Mouse (Mus musculus) embryo, embryonic 10 days (tissue): ENCODE data around the gene Ccdc107.
"Not testable (repeated sequence)": the region's sequence is repeated elsewhere in the genome, so short reads cannot be mapped to it uniquely, and the experiment has no call there.

Experiments
- DNase-seq: peaks from one replicate; pipeline ENCODE4 v3.0.0-alpha.2; 2015; ENCODE audit warnings: low spot score

Gene Ccdc107

DNA sequence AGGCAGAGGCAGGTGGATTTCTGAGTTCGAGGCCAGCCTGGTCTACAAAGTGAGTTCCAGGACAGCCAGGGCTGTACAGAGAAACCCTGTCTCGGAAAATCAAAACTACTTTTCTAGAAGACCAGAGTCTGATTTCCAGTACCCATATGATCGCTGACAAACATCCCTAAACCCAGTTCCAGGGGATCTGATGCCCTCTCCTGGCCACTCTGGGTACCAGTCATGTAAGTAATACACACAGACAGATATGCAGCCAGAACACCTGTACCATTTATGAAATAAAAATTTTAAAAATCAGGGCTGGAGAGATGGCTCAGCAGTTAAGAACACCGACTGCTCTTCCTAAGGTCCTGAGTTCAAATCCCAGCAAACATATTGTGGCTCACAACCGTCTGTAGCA lies 7.0 kb upstream of the Ccdc107 start:
- not testable (repeated sequence) for DNase-seq

DNA sequence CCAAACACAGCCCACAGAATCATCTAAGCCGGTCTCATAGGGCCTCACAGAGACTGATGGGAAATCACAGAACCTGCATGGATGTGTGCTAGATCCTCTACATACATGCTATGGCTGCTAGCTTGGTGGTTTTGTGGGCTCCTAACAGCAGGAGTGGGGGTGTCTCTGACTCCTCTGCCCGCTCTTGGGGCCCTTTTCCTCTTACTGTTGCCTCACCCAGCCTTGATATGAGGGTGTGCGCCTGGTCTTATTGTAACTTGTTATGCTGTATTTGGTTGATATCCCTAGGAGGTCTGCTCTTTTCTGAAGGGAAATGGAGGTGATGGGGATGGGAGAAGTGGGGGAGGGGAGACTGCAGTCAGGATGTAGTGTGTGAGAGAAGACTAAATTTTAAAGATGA lies 3.1 kb upstream of the Ccdc107 start:
- DNase-seq: no peak

DNA sequence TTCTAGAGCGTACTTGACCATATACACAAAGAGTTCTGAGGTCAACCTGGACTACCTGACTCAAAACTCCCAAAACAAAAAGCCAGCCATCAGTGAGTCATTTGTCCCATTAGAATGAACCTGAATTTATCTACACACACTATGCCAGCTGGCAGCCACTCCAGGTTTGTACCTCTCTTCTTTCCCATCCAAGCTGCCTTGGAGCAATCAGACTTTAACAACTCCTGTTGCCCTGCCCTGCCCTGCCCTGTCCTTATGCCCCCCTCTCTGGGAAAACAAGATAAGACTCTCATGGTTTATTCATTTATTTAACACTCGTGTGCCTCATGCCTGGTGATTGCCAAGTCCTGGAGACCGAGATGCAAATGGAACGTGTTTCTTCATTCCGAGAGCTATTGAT lies 1.9 kb upstream of the Ccdc107 start:
- DNase-seq: no peak

DNA sequence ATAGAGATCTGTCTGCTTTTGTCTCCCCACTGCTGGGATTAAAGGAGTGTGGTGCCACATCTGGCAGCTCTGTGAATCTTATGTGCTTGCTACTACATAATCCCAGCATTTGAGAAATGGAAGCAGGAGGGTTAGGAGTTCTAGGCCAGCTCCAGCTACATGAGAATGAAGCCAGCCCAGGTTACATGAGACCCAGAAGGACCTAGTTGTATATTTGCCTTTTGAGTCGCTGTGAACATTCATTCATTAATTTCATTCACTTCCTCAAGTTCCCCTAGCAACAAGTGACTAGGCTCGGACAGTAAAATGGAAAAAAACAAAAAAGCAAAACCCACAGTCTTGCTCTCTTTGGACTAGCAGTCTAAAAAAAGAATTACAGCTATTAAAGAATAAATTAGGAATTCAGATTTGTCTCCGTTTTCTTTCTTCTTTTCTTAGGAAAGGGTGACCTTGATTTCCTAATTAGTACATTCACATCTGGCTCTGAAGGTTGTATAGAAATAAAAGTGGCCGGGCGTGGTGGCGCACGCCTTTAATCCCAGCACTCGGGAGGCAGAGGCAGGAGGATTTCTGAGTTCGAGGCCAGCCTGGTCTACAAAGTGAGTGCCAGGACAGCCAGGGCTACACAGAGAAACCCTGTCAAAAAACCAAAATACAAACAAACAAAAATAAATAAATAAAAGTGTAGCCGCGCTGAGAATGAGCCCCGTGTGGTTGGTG lies 439 bp upstream of the Ccdc107 start:
- no peak for DNase-seq

DNA sequence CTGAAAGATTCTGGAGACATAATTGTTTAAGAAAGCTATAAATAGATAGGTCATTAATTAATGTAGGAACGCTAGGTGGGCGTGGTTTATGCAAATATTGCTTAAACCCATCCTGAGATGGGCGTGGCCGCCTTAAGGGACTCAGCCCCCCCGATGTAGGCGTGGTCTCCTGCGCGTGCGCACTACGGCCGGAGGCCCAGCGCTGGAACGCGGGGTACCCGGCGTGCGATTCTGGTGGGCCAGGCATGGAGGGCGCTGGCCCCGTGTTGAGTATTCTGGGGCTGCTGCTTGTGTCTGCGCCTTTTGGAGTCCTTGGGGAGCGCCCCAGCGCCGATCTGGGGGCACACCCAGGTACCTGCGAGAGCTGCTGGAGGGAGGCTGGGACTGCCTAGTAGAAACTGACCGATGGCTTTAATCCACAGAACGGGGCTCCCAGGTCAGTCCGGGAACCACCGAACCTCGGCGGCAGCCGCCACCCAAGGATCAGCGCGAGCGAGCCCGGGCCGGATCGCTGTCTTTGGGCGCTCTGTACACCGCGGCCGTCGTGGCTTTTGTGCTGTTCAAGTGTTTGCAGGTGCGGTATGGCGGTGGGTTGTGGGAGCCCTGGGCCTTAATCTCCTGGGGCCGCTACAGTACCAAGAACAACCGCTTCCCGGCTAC lies 616 bp downstream of the Ccdc107 start:
- peak; percentile 98 for DNase-seq

DNA sequence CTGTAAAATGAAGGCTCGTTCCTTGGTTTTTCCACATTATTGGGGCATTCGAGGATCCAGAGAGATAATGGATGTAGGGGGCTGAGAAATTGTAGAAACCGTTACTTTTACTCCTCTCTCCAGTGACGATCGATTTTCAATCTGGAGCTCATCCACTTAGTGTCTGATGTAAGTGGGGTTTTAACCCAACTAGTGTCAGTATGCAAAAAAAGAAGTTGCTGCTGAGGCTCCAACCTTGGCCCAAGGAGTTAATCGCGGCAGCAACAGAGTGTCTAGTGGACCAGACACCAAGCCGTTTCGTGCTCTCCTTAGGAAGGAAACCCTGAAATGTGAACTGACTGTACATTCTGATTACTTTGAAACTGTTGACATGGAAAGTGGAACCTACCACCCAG lies 1.1 kb downstream of the Ccdc107 start:
- DNase-seq: peak; percentile 35

DNA sequence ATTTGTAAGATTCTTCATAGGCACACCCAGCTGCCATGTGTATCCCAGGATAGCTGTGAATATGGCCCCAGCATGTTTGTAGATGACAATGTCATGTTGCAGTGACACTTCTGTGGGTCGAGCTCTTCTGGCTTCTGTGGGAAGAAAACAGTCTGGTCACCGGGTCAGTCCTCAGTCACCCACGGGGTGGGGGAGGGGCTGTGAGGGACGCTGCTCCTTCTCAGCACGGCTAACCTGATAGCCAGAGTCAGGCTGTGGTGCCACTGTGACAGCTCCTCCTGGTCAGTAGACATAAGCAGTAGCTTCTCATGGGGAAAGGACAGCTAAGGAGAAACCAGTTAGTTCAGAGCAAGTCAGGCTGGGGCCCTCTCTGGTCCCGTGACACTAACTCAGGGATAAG lies 3.9 kb downstream of the Ccdc107 start:
- DNase-seq: no peak

DNA sequence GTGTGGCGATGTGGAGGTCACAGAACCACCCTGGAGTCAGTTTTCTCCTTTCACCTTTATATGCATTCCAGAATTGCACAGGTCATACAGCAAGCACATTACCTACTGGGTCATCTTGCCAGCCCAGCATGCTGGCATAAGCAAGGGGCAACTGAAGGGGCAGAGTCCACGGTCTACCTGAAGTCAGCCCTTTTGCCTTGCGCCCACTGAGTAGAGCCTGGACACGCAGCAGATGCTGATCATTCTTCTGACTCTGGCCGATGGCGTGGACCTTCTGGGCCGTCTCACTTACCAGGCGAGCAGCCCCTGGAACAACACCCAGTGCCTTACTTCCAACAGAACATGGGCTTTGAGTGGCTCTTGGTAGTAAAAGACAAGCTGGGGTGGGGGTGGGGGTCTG lies 4.7 kb downstream of the Ccdc107 start:
- no peak for DNase-seq

DNA sequence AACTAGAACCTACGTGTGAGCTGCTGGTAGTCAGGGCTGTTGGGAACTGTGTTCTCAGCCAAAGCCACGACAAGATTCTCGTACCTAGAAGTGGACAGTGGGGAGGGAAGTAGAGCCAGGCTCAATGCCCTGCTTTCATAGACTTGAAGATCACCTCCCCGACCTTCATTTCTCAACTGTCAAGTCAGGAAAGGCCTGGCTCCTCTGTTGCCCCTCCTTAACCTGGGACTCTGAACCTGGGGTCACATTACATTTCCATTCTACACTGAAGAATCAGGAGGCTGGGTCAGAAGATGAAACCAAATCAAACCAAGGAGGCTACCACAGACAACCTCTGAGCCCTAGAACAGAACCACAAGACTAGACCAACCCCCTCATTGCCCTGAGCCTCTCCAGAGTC lies 5.2 kb downstream of the Ccdc107 start:
- no peak for DNase-seq

DNA sequence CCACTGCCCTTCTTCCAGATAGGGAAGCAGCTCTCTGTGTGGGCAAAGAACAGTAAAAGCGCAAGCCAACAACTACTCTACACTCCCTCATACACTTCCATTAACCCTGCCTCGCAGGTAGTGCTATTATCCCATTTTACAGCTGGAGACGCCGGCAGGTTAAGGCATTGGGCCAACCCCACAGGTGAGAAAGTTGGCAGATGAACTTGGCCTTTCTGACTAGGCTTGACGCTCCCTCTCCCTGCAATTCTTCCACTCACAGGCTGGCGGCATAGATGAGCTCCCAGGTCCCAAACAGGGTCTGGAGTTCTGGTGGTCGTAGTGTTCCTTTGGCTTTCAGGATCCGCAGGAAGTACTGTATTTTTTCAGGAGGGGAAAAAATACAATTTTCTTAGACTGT lies 6.3 kb downstream of the Ccdc107 start:
- DNase-seq: peak; percentile 83

DNA sequence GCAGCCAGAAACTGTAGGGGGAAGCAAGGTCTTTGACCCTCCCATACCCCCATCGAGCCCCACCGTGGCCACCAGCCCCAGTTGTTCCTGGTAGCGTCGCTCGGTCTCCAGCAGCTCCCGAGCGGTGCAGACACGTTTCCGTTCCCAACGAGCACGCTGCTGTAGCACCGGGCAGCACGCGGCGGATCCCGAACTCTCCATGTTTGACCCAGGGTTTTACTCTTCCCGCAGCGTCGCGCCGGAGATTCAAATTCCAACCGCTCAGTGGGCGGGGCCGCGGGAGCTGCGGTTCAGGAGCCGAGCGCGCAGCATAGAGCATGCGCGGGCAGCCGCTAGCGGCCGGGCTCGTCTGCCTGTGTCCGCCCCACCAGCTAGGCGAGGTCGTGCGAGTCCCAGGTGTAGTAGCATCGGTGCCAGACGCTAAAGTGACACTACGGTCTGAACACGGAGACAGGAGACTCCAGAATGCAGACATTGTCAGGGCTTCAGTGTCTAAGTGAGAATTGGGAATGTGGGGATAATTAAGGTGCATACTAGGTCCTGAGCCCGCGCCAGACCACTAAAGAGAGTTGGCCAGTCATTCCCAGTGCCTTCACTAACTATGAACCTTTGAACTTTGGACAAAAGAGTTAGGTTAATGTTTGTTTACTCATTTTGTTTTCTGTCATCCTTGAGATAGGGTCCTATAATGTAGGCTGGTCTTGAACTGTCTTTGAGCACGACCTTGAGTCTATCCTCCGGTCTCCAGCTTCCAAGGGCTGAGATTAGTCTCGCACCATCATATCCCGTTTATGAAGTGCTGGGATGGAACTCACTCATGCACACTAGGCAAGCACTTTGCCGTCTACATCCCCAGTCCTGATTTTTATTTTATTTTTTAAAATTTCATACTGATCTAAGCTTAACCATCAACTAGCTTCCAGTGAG lies 7.0 kb downstream of the Ccdc107 start, which contains the start of gene Arhgef39:
Gene Arhgef39 (minus strand): TSS at position 289 of the 927 bp plus-strand sequence.
- DNase-seq: peak; percentile 92

DNA sequence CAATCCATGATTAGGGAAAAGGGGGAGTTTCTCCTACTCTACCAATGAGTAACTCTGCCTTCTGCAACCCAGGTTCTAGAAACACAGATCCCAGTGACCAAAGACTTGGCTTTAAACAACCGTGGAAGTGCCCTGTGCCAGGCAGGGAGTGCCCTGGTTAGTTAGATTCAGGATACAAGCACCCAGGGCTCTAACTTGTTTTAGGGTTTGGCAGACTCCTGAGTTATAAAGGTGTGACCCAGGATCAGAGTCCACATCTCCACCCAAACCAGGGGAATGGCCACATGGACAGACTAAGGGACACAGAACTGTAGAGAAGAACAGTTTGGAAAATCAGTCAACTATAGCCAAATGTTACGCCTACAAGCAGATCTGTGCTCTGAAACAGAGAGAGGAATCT lies 10.3 kb downstream of the Ccdc107 start:
- DNase-seq: no peak

DNA sequence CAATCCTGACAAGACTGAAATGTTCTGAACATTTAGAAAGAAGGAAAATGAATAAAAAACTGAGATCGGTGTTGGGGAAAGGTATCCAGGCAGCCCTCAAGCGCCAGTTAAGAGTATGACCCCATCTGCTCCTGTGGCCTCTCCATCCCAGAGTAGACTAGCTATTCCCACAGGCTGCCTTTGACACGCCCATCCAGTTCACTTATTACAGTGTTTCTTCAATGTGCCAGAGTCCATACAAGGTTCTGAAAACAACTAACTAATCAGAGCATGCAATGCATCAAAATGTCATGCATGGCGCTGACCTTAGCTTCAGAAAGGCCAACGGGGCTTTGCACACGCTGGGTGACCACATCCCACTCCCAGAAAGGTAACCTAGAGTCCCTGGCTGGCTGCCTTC lies 10.8 kb downstream of the Ccdc107 start:
- no peak for DNase-seq

DNA sequence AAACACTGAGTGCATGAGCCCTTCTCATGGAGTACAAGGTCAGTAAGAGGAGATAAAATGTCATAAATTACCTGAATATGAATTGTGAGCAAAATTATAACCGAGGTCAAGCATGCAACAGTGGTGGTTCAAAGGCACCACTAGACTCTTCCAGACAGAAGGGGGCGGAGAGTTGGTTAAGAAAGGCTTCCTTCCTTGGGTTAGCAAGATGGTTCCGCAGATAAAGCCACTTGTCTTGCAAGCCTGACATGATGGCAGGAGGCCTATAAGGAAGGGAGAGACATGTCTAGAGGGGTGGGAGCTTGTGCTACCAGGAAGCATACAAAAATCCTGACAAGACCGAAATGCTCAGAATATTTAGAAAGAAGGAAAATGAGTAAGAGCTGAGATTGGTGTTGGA lies 11.6 kb downstream of the Ccdc107 start:
- DNase-seq: no peak

DNA sequence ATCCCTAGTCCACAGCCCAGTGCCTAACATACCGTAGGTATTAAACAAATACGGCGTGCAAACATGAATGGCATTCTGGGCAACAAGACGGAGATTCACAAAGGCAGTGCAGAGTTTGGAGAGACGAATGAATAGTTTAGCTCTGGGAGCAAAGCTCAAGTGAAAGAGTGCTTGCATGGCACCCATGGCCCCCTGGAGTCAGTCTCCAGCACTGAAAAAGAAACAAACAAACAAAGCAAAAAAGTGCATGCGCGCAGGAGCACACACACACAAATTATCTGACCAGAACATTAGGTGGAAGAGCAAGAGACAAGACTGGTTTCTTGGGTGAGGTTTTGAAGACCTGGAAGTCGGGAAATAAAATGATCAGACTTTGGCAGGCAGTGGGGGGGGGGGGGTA lies 13.4 kb downstream of the Ccdc107 start:
- no peak for DNase-seq

DNA sequence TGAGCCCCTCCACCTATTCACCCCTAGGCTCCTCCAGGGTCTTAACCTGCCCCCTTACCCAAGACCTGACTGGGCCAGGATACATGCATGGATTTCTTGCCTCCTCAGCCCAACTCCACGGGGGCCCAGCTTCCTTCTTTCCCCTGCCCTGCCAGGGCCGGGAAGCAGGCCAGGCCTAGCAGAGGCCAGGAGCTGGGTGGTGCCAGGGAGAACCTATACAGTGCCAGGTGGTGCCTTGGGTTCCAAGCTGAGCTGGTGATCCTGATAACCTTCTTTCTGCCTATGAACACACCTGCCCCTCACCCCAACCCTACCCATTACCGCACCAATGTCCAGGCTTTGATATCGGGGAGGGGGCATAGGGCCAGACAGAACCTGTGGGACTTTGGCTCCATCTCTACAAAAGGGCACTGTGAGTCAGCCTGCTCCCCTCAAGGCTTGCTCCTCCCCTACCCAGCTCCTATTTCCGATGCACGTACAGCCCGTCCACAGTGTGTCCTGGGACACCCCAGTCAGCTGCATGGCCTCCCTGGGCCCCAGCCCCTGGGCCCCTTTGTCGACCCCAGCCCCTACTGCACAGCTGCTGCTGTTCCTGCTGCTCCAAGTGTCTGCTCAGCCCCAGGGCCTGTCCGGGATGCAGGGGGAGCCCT lies 14.0 kb downstream of the Ccdc107 start, which contains the start of gene Car9:
Gene Car9 (plus strand): TSS at position 431 of the 650 bp plus-strand sequence.
- DNase-seq: no peak

DNA sequence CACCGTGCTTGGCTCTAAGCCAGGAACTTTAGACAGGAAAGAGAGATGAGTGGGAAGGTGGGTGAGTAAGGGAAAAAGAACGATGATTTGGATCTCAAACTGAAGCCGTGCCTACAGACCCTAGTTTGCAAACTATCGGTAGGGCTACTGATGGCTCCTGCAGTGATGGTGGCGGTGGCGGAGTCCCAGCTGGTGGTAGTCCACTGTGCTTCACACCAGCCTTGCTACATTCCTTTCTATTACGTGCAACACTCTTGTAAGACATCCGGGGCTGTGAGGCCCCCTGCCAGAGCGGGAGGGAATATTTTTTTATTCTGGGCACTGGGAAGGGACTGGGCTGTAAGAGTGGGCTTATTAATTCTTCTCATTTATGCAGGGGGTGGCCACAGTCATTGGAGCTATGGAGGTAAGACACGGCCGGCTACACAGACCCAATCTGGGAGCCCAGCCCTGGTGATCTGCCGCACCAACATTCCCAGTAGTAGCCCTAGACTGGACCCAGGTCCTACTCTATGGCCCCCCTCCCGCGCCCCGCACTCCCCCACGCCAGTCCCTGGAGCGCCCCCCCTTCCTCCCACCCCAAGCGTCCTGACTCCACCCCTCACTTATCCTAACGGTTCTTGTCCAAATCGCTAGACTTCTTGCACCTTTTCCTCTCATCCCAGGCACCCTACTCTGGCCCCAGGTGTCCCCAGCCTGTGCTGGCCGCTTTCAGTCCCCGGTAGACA lies 15.4 kb downstream of the Ccdc107 start:
- DNase-seq: no peak

DNA sequence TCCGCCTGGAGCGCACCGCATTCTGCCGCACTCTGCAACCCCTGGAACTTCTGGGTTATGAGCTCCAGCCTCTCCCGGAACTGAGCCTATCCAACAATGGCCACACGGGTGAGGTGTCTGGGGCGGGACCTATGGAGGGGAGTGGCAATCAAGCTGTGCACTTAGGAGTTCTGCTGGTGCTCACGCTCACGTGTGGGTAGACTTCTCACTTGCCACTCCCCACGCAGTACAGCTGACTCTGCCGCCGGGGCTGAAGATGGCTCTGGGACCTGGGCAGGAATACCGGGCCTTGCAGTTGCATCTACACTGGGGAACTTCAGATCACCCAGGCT lies 15.9 kb downstream of the Ccdc107 start:
- DNase-seq: peak; percentile 61

DNA sequence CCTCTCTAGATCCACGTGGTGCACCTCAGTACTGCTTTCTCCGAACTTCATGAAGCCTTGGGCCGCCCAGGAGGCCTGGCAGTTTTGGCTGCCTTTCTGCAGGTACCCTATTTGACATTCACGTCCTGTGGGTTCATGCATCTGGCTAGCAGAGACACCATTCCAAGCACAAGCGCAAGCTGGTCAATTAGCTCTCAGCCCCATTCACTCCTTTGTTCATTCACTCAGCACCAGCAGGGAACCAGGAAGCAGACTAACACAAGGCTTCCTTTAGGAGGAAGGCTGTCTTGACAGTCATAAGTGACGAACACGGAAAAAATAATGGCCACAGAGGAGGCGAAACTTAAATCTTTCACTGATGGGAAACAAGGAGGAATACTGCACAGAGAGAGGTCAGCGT lies 16.4 kb downstream of the Ccdc107 start:
- DNase-seq: peak; percentile 45

DNA sequence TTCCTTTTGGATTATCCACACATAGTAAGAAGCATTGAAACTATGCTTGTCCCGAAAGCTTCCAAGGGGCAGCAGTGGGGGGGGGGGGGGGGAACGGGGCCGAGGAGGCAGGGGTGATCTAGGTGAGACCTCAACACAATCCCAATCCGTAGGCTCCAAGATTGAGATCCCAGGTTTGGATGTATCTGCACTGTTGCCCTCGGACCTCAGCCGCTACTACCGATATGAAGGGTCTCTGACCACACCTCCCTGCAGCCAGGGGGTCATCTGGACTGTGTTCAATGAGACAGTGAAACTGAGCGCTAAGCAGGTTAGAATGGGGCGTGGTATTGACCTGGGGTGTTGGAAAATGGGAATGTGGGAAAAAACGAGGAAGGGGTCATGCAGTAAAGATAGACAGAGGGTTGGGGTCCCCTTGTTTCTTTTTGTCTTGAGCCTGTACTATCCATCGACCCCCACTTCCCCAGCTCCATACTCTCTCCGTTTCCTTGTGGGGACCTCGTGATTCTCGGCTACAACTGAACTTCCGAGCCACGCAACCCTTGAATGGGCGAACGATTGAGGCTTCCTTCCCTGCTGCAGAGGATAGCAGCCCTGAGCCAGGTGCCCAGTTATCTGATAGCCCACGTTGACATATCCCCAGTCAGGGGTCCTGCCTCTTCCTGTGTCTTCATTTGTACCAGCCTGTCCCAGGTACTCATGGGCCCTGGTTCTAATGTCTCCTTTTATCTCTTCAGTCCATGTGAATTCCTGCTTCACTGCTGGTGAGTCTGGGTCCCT lies 19.2 kb downstream of the Ccdc107 start:
- DNase-seq: no peak

DNA sequence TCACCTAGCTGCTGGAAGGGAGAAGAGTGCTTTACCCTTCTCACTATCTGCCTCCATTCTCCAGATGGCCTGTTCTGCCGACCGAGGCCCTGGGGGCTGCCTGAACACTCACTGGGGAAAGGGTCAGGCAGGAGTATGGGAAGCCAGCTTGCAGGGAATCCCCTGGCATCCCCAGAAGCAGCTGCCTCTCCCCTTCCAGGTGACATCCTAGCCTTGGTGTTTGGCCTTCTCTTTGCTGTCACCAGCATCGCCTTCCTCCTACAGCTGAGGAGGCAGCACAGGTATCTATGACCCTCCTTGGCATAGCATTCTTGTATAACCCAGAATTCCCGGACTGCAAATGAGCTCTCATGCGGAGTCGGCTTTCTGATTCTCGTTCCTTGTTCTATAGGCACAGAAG lies 20.0 kb downstream of the Ccdc107 start:
- no peak for DNase-seq
